ENCODE assay signal across 8 mouse cellular contexts in genomic region chr3:66650076-66650748, GRCm38 (mm10).
DNase-seq lines count a peak whose midpoint lies in the region; ATAC-seq lines count a peak whose summit lies in the region.

No protein-coding gene starts in this region.

- no peaks in the 10 kb centered on the region for H3K27me3 ChIP-seq in erythroblast, embryonic 14.5 days (ENCODE audit: control insufficient read depth)
- no peaks in the 10 kb centered on the region for H3K27me3 ChIP-seq in midbrain, embryonic 15.5 days (replicated peaks)
- H3K27me3 ChIP-seq in midbrain, embryonic 11.5 days (ENCODE audit: control insufficient read depth, insufficient read depth, low read length), result no peaks in the 10 kb centered on the region

- H3K4me2 ChIP-seq in midbrain, embryonic 15.5 days, result no peak overlapping the region
- H3K4me2 ChIP-seq in midbrain, embryonic 11.5 days, result no peak overlapping the region

- no peak overlapping the region for H3K9ac ChIP-seq in midbrain, embryonic 15.5 days
- no peak overlapping the region for H3K9ac ChIP-seq in midbrain, embryonic 11.5 days (ENCODE audit: low read length)

- 82% methylated on average over 15 of the region's 15 CpGs for WGBS in midbrain, embryonic 15.5 days
- 93% methylated on average over 15 of the region's 15 CpGs for WGBS in midbrain, embryonic 11.5 days

- H3K4me3 ChIP-seq in erythroblast, embryonic 14.5 days (replicated peaks), result peak overlapping the region; percentile 53
- no peak overlapping the region for H3K4me3 ChIP-seq in midbrain, embryonic 15.5 days
- no peak overlapping the region for H3K4me3 ChIP-seq in midbrain, embryonic 11.5 days (ENCODE audit: low read depth, low read length)

- peaks cover 57% of the 10 kb centered on the region for H3K4me1 ChIP-seq in erythroblast, embryonic 14.5 days (ENCODE audit: control insufficient read depth)
- H3K4me1 ChIP-seq in midbrain, embryonic 15.5 days, result 0 out of 2 replicates have a peak, but pooled peaks cover 2% of the 10 kb centered on the region
- no peaks in the 10 kb centered on the region for H3K4me1 ChIP-seq in midbrain, embryonic 11.5 days (ENCODE audit: control insufficient read depth, insufficient read depth, low read length)

- no peak for DNase-seq in midbrain, embryonic 11.5 days (ENCODE audit: low spot score, missing footprints)
- DNase-seq in fibroblast of lung, adult 2 months (ENCODE audit: low read depth), result peak; percentile 53
- peak; percentile 35 for DNase-seq in layer of hippocampus, adult 11-12 months (ENCODE audit: low spot score)
- no peak for DNase-seq in thymus, postnatal 10 days (ENCODE audit: low spot score in 2 of 2)

- no peak overlapping the region for H3K27ac ChIP-seq in midbrain, embryonic 15.5 days
- H3K27ac ChIP-seq in midbrain, embryonic 11.5 days (ENCODE audit: low read depth, low read length), result no peak overlapping the region

- no peaks in the 10 kb centered on the region for H3K36me3 ChIP-seq in erythroblast, embryonic 14.5 days (ENCODE audit: control insufficient read depth)
- H3K36me3 ChIP-seq in midbrain, embryonic 15.5 days (replicated peaks), result no peaks in the 10 kb centered on the region
- no peaks in the 10 kb centered on the region for H3K36me3 ChIP-seq in midbrain, embryonic 11.5 days (ENCODE audit: control insufficient read depth, insufficient read depth, low read length)

- no peaks in the 10 kb centered on the region for H3K9me3 ChIP-seq in erythroblast, embryonic 14.5 days (ENCODE audit: control insufficient read depth, low read length)
- no peaks in the 10 kb centered on the region for H3K9me3 ChIP-seq in midbrain, embryonic 15.5 days
- H3K9me3 ChIP-seq in midbrain, embryonic 11.5 days (ENCODE audit: control insufficient read depth, low read length), result no peaks in the 10 kb centered on the region

- no peak for ATAC-seq in erythroblast, adult 5-6 weeks (replicated peaks; ENCODE audit: low FRiP score, poor library complexity, severe bottlenecking)
- ATAC-seq in midbrain, embryonic 15.5 days (replicated peaks), result peak; percentile 52
- ATAC-seq in midbrain, embryonic 11.5 days (ENCODE audit: low FRiP score), result no peak
- ATAC-seq in megakaryocyte-erythroid progenitor cell, adult 5-6 weeks (replicated peaks; ENCODE audit: low FRiP score, low TSS enrichment, poor library complexity, severe bottlenecking), result peak; percentile 58

Comparison
In these comparisons a context has a peak if more than half of its experiments do, and no peak if none do; other contexts are left out.
1. ATAC-seq: peak in midbrain, embryonic 15.5 days (single experiment) and megakaryocyte-erythroid progenitor cell, adult 5-6 weeks (single experiment); none in erythroblast, adult 5-6 weeks (single experiment) and midbrain, embryonic 11.5 days (single experiment).
2. DNase-seq: peak in fibroblast of lung, adult 2 months (single experiment) and layer of hippocampus, adult 11-12 months (single experiment); none in midbrain, embryonic 11.5 days (single experiment) and thymus, postnatal 10 days (0 of 2).